Mouse (Mus musculus): ENCODE results near the gene Gjb2.

DNA sequence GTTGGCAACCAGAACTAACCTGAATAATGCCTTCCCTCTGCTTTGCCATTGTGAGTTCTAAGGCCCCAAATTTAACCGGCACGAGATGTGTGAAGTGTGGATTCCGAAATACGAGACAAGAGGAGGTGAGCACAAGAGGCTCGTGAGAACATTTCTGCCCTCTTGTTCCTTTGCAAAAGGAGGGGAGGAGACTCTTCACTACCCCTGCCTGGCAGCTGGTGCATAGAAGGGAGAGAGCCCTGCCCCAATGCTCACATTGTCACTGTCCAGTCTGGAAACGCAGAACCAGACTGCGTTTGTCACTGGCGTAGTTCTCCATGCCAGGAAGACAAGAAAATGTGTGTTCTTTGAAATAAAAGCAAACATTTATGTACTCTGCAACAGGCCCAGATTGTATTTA, 30.8 kb upstream of the Gjb2 start:
- no peak for TF ChIP-seq CTCF (IDR thresholded peaks at IDR 0.05; ENCODE audit: low read depth)
- TF ChIP-seq EP300 (optimal IDR thresholded peaks at IDR 0.05), result no peak

Data from stomach, postnatal 0 days (tissue).